Mouse (Mus musculus): ENCODE measurements around the gene Wdr20.

The Wdr20 gene

GRCm38 (mm10) chr12:110781181-110781580 is 43.4 kb downstream of the Wdr20 start:
- DNase-seq: no peak

DNA sequence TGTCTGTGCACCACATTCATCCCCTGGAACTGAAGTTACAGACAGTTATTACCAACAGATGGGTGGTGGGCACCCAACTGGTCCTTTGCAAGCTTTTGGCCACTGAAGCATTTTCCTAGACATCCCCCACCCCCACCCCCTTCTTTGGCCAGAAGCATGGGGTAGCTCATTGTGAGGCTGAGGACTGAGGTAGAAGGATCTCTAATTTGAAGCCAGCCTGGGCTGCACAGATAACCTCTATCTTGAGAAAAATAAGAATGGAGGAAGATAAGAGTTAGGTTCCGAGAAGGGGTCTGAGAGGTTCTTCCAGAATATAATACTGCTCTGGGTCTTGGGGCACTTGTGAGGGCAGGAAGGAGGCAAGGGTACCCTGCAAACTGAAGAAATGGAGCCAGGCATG is 44.5 kb downstream of the Wdr20 start:
- no peak for DNase-seq

DNA sequence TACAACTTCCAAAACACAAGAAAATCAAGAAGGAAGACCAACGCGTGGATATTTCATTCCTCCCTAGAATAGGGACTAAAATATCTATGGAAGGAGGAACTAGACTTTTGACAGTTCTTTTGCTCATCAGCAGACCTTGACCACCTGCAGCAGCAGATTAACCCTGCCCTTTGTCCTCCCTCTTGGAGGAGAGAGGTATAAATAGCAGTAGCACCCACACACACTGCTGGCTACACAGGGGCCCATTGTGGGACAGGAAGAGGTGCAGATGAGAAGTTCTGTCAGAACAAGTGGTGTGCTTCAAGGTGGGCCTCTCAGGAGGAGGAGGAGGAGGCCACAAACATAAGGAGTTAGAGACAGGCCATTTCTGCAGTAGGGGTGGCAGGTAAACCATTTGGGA is 46.5 kb downstream of the Wdr20 start:
- no peak for DNase-seq

DNA sequence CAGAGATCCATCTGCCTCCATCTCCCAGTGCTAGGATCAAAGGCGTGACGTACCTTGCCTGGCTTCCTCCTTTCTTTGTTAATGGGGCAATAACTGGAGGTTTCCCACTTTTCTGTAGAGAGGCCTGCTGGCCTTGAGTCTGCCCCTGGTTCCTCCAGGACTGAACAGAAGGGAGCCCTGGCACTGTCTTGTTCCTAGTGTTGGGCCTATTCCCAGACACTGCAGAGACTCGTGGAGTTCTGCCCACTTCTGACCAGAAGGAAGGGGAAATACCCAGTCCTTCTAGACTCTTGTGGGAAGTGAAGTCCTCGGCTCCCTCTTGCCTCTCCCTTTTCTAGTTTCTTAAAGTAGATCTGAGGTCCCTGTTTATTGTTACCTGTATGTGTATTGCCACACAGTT is 48.5 kb downstream of the Wdr20 start:
- DNase-seq: no peak

DNA sequence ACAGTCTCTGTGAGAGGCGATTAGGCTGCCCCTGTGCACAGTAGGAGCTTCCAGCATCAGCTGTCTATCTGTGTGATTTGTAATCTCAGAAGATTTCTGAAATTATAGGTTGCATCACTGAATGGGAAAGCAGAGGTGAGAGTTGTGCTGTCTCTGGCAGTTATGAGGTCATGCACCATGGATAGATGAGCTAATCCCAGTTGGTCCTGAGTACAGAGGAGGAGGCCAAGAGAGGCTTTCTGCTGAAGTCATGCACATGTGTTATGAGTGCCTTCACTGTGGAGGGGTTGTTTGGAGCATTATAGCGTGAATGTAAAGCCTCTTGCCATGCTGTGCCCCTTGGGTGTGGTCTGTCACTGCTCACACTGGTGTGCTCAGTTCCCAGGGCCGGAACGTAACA is 52.8 kb downstream of the Wdr20 start:
- no peak for DNase-seq

DNA sequence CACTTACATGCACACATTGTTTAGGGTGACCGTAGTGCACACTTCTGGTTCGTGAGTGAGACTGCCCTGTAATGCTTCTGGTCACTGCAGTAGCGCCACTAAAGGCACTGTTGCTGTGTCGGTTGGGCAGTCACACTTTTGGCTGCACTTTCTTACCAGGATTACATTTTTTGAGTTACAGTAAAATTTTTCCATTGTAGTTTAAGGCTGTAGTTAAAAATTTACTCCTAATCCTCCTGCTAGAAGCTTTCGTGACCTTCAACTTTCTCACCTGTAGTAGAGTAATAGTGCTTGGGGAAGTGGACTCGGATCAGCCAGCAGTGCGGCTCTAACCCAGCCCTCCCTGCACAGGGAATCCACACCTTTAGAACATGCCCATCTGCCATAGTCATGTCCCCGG is 53.3 kb downstream of the Wdr20 start:
- DNase-seq: no peak

- DNase-seq: no peak
Observed at GRCm38 (mm10) chr12:110795035-110795434, 57.3 kb downstream of the Wdr20 start.

DNA sequence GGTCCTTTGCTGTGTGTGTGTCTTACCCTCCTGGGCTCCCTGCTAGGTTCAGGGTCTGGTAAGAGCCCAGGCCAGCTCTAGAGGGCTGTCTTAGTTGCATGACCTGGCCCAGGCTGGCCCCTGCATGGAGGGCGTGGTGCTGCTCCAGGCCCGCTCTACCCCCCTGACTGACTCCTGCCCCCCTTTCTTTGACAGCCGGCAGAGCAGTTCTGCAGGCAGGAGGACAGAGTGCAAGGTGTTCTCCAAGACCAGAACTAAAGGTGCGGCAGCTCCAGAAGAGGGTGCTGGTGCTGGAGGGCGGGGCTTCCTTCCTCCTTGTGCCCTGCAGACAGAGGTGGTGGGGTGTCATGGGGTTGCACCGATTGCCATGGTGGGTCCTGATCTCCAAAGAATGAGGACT is 59.0 kb downstream of the Wdr20 start:
- no peak for DNase-seq

DNA sequence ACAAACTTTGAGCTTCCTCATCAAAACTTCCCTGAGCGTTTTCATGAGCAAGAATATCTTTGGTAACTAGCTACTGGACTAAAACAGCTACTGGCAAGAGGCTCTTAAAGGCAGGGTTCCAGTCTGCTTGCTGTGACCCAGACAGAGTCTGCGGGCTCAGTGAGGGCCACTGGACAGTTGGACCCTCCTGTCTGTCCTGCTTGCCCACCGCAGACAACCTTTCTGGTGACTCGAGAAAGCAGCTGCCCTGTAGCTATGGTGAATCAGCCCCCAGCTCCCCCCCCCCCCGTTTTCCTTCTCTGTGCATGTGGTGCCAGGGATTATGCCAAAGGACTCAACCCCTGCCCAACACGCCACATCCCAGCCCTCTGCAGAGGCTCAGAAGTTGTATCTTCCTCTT is 59.5 kb downstream of the Wdr20 start:
- DNase-seq: no peak

DNA sequence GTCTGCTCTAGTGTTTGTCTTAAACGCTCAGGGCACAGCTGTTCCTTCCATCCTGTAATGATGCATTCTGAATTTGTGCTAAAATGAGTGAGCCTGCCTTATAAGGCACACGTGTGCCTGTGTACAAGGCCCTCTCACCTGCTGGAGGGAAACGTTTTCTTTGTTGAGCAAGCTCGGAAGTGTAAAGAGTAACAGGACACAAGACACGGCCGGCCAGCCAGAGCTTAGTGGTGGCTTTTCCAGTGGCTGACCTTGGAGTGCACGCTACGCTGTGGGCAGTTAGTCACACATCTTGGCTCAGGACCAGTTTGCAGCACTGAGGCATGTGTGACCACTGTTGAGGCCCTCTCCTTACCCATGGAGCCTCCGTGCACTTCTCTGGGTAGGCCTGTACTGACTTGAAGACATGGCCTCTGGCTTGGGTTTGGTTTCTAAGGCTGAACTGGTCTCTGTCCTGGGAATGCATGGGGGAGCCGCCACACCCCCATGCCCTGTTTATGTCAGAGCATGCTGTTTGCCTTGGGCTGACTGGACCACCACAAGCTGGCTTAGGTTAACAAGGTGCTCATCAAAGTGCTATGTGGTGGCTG is 60.2 kb downstream of the Wdr20 start:
- no peak for DNase-seq

DNA sequence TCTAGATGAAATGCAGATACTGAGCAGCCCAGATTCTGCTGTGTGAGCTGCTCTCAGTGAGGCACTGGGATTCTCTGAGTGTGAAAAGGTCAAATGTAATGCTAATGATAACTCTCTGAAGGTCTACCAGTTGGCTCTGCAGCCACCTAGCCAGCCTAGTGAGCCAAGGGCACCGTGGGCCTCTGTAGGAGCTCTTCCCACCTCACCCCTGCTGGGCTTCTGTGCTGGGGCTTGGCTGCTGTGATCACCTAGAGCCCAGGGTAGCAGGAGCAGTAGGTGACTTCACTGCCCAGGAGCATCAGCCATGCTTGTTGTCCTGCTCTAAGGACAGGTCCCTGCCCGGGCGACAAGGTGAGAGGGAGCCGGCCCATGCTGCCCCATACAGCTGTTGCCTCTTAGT is 61.5 kb downstream of the Wdr20 start:
- DNase-seq: no peak

- DNase-seq: no peak
Observed at GRCm38 (mm10) chr12:110801876-110802464, 64.2 kb downstream of the Wdr20 start.

DNA sequence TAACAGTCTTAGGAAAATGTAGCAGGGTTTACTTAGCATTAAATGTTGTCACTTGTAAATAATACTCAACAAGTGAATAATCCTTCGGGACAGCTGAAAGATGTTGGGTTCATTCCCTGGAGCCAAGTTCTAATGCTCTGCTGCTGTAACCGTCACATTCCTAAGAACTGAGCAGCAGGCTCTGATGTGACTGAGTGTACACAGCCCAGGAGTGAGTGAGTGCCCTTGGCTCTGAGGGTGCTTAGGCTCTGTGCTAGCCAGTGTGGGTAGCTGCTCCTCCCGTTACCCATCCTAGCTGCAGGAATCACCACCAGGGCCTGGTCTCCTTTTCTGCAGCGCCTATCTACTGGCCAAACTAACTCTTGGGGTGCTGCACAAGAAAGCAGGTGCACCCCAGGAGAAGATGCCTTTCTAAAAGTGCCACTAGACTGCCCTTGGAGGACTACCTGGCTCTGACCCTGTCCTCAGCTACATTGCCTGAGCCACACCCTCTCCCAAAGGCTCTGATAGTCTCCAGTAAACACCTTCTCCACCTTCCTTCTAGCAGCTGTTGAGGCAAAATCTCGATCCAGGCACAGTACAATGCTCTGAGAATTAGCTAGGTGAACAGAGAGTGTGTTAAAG is 65.0 kb downstream of the Wdr20 start:
- DNase-seq: no peak

GRCm38 (mm10) chr12:110804261-110804660 is 66.5 kb downstream of the Wdr20 start:
- no peak for DNase-seq

DNA sequence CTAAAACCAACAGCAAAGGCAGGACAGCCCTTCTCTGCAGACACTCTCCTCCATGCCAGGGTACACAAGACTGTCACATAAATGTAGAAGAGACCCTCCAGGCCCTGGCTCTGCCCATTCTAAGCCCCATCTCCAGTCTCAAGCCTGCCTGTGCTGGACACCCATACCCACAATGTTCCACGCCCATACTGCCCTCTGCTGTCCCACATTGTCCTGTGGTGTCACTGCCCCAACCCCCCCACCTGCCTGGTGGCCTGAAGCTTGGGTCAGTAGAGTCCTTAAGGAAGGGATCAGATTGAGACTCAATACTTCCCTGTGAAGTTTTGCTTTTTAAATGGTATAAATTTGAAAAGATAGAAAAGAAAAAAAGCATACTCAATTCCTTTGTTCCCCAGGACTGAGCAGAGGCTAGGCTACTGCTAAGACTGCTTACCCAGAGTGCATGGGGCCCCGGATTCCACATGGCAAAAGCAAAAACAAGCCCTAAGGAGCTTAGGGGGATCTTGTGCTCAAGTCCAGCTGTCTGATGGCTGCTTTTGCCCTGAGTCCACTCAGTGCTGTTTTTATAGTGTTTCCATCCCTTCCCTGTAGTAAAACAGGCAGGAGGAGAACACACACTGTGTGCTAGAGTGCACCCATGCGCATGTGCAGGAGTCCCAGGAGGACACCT is 68.7 kb downstream of the Wdr20 start:
- no peak for DNase-seq

DNA sequence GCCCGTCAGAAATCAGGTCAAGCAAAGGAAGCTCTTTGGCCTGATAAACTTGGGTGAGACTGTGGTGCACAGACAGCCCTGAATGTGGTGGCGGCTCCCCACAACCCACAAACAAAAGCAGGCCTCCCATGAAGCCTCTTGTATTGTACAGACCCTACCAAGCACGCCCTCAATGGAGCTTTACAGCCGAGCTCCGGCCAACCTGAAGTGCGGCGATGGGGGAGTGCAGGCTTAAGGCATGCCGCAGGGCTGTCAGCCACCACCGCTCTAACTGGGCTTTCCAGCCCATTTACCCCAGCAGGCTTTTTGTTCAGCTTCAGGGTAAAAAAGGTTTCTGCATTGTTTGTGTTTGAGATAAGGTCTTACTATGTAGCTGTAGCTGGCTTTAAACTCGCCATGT is 70.7 kb downstream of the Wdr20 start:
- DNase-seq: no peak

- no peak for DNase-seq
Observed at GRCm38 (mm10) chr12:110808848-110809247, 71.1 kb downstream of the Wdr20 start.

GRCm38 (mm10) chr12:110813132-110813531 is 75.4 kb downstream of the Wdr20 start:
- no peak for DNase-seq

DNA sequence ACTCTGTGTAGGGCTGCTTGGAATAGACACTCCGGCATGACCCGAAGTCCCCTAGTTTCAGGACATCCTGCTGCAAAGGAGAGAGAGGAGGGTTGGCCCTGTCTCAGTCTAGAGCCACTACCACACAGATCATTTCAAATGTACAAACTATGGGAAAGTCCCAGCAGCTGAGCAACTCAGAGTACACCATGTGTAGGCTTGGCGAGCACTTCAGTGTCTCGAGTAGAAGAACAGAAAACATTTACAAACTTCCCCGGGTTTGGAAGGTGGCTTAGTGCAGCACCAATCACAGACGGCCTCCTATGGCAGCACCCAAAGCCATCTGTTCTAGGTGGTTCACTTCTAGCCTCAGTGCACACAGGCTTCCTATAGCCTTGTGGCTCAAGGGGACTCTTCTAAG is 75.9 kb downstream of the Wdr20 start:
- DNase-seq: no peak

- DNase-seq: no peak
Observed at GRCm38 (mm10) chr12:110814924-110815323, 77.2 kb downstream of the Wdr20 start.

DNA sequence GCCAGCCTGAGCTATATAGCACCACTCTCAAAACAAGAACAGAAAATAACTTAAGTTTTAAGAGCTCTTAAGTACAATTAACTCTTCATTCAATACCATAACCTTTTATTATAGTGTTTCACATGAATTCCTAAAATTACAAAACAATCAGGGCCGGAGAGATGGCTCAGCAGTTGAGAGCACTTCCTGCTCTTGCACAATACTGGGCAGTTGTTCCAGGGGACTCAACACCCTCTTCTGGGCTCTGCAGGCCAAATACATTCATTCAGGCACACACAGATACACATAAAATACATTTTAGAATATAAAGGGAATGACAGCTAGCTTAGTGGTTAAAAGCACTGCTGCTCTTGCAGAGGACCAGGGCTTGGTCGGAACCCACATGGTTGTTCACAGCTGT is 79.1 kb downstream of the Wdr20 start:
- DNase-seq: no peak

DNA sequence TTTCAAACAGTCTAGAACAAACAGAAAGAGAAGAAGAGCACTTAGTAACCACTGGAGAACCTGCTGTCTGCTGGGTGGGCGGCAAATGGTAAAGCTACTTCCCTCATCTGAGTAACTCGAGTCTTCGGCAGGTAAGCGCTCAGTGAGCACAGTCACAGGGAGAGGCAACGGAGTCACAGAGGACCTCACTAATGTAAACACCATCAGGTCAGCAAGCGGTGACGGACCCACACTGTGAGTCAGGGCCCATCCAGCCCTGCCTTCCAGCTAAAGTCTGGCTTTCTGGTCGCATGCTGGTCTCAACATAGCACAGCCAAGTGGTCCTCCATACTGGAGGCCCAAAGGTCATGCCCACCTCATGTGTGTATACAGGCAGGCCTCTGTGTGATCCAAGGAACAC is 81.6 kb downstream of the Wdr20 start:
- DNase-seq: no peak

DNA sequence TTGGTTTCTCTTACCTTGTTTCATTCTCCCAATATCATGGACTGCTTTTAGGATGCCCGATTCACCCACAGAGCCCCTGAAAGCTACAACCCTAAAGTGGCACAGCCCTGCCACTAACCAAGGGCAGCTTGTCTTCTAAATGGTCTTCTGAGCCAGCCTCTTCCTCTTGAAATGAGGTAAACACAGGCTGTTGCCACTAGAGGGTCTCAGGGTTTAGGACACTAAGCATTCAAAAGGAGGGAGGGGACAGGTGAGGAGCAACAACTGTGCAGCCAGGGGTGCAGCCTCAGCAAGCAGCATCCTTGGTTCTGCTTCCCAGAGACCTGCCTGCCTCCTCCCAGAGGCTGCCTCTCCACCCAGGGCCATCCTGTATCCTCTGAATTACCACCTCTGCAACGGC is 84.0 kb downstream of the Wdr20 start:
- DNase-seq: no peak

- no peak for DNase-seq
Observed at GRCm38 (mm10) chr12:110822366-110822765, 84.6 kb downstream of the Wdr20 start.
